In the genomic region with DNA sequence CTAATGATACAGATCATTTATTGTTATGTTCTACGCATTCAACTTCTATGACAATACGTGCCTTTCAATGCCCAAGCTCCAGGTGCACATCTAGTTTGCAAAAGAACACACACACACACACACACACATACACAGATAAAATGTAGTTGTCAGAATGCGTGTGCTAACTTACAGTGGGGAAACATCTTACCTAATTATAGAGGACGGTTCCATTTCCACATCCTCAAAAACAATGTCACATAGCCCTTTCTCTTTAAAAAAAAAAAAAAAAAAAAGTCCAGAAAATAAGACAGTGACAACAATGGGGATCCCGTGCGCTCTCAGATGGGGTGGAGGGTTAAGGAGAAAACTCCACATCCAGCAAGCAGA, we compare ENCODE assay signal across 8 mouse cellular contexts. TPM values are rescaled to one million over a fixed set of nuclear protein-coding genes. Genes with fewer than 3 reads are reported as not detected.
DNase-seq lines count a peak whose midpoint lies in the region; ATAC-seq and TF ChIP-seq lines count a peak whose summit lies in the region.

No protein-coding gene starts in this region.

- H3K36me3 ChIP-seq in lung, embryonic 14.5 days (ENCODE audit: insufficient read depth), result no peaks in the 10 kb centered on the region
- H3K36me3 ChIP-seq in embryonic facial prominence, embryonic 14.5 days (ENCODE audit: control insufficient read depth, insufficient read depth, low read length), result 0 out of 2 replicates have a peak, but pooled peaks cover 4% of the 10 kb centered on the region
- H3K36me3 ChIP-seq in limb, embryonic 13.5 days, result no peaks in the 10 kb centered on the region

- H3K4me3 ChIP-seq in lung, embryonic 14.5 days (ENCODE audit: low read depth, low read length), result peak overlapping the region; percentile 82
- H3K4me3 ChIP-seq in embryonic facial prominence, embryonic 14.5 days (ENCODE audit: low read depth, low read length), result peak overlapping the region; percentile 95
- H3K4me3 ChIP-seq in limb, embryonic 13.5 days, result peak overlapping the region; percentile 88
- peak overlapping the region; percentile 93 for H3K4me3 ChIP-seq in olfactory bulb, adult 2 months (ENCODE audit: insufficient read depth, low read depth, low read length)

- H3K4me2 ChIP-seq in lung, embryonic 14.5 days, result peak overlapping the region; percentile 85
- peak overlapping the region; percentile 79 for H3K4me2 ChIP-seq in embryonic facial prominence, embryonic 14.5 days (ENCODE audit: low read depth, low read length)
- H3K4me2 ChIP-seq in limb, embryonic 13.5 days (replicated peaks), result peak overlapping the region; percentile 71

- H3K9ac ChIP-seq in lung, embryonic 14.5 days, result peak overlapping the region; percentile 95
- H3K9ac ChIP-seq in embryonic facial prominence, embryonic 14.5 days (ENCODE audit: low read depth, low read length), result peak overlapping the region; percentile 98
- H3K9ac ChIP-seq in limb, embryonic 13.5 days, result peak overlapping the region; percentile 97

- H3K9me3 ChIP-seq in lung, embryonic 14.5 days (ENCODE audit: low read depth, low read length), result no peaks in the 10 kb centered on the region
- no peaks in the 10 kb centered on the region for H3K9me3 ChIP-seq in embryonic facial prominence, embryonic 14.5 days (ENCODE audit: control insufficient read depth, low read length)
- no peaks in the 10 kb centered on the region for H3K9me3 ChIP-seq in limb, embryonic 13.5 days

- no peak for ATAC-seq in lung, embryonic 14.5 days (ENCODE audit: insufficient read depth)
- ATAC-seq in embryonic facial prominence, embryonic 14.5 days (ENCODE audit: low read depth), result no peak
- ATAC-seq in limb, embryonic 13.5 days (ENCODE audit: low FRiP score, low read depth), result no peak
- no peak for ATAC-seq in activated CD4-positive, CD25-positive, alpha-beta regulatory T cell, adult 4 months

- WGBS in lung, embryonic 14.5 days, result 2% methylated on average over 6 of the region's 6 CpGs
- 3% methylated on average over 6 of the region's 6 CpGs for WGBS in embryonic facial prominence, embryonic 14.5 days
- 4% methylated on average over 6 of the region's 6 CpGs for WGBS in limb, embryonic 13.5 days
- WGBS in olfactory bulb, adult 2 months, result 0% methylated on average over 6 of the region's 6 CpGs

- TF ChIP-seq POLR2A in olfactory bulb, adult 2 months (IDR thresholded peaks at IDR 0.05; ENCODE audit: insufficient read depth, low read depth, low read length), result no peak

- H3K4me1 ChIP-seq in lung, embryonic 14.5 days (ENCODE audit: insufficient read depth), result no peaks in the 10 kb centered on the region
- H3K4me1 ChIP-seq in embryonic facial prominence, embryonic 14.5 days (ENCODE audit: control insufficient read depth, insufficient read depth, low read length), result peaks cover 10% of the 10 kb centered on the region
- peaks cover 17% of the 10 kb centered on the region for H3K4me1 ChIP-seq in limb, embryonic 13.5 days
- H3K4me1 ChIP-seq in olfactory bulb, adult 2 months (ENCODE audit: control insufficient read depth, insufficient read depth, low read length), result no peaks in the 10 kb centered on the region

- H3K27ac ChIP-seq in lung, embryonic 14.5 days (ENCODE audit: low read depth), result peak overlapping the region; percentile 98
- peak overlapping the region; percentile 99 for H3K27ac ChIP-seq in embryonic facial prominence, embryonic 14.5 days (replicated peaks; ENCODE audit: low read depth, low read length)
- H3K27ac ChIP-seq in limb, embryonic 13.5 days, result peak overlapping the region; percentile 97
- H3K27ac ChIP-seq in olfactory bulb, adult 2 months (ENCODE audit: insufficient read depth, low read depth, low read length), result peak overlapping the region; percentile 53

- DNase-seq in lung, embryonic 14.5 days, result no peak
- no peak for DNase-seq in lung, postnatal 10 days
- no peak for DNase-seq in embryonic facial prominence, embryonic 14.5 days (ENCODE audit: low spot score)
- no peak for DNase-seq in frontal cortex, postnatal 25 days (ENCODE audit: low spot score in 2 of 2)
- no peak for DNase-seq in right cerebral cortex, postnatal 4 days

- H3K27me3 ChIP-seq in lung, embryonic 14.5 days (ENCODE audit: insufficient read depth, low read length), result no peaks in the 10 kb centered on the region
- H3K27me3 ChIP-seq in embryonic facial prominence, embryonic 14.5 days (replicated peaks; ENCODE audit: control insufficient read depth, insufficient read depth, low read length), result no peaks in the 10 kb centered on the region
- no peaks in the 10 kb centered on the region for H3K27me3 ChIP-seq in limb, embryonic 13.5 days

- no peak for TF ChIP-seq CTCF in lung, embryonic 14.5 days (IDR thresholded peaks at IDR 0.05; ENCODE audit: low read depth)
- TF ChIP-seq CTCF in olfactory bulb, adult 2 months (IDR thresholded peaks at IDR 0.05; ENCODE audit: insufficient read depth, low read depth, low read length), result no peak

RNA-seq across cellular contexts. Expression of a gene that starts 1.2 kb away (rescaled TPM):
- 38.0 and 40.0 TPM in 2 replicates for polyA plus RNA-seq in lung, embryonic 14.5 days (2014; fragmentation: Nextera tagmentation; extraction: Ambion mirVana)
- 42.7 and 45.6 TPM in 2 replicates for polyA plus RNA-seq in embryonic facial prominence, embryonic 14.5 days (2014; fragmentation: Nextera tagmentation; extraction: Ambion mirVana)
- 57.9 and 60.2 TPM in 2 replicates for polyA plus RNA-seq in limb, embryonic 13.5 days (2015; fragmentation: Nextera tagmentation; extraction: Ambion mirVana)
- not detected in 2 replicates for polyA plus RNA-seq in olfactory bulb, adult 2 months (2012; ENCODE audit: insufficient read depth, insufficient read length, low replicate concordance, missing spikeins)
- polyA plus RNA-seq in activated CD4-positive, CD25-positive, alpha-beta regulatory T cell, adult 4 months (2017; shearing (Covaris generic)), result 10 to 100 TPM; 60.3 to 63.4 TPM

RNA-seq across cellular contexts. Expression of a gene that starts 48.1 kb away (rescaled TPM):
- 18.7 and 20.8 TPM in 2 replicates for polyA plus RNA-seq in lung, embryonic 14.5 days (2014; fragmentation: Nextera tagmentation; extraction: Ambion mirVana)
- polyA plus RNA-seq in embryonic facial prominence, embryonic 14.5 days (2014; fragmentation: Nextera tagmentation; extraction: Ambion mirVana), result 24.8 and 25.3 TPM in 2 replicates
- 17.1 and 18.6 TPM in 2 replicates for polyA plus RNA-seq in limb, embryonic 13.5 days (2015; fragmentation: Nextera tagmentation; extraction: Ambion mirVana)
- polyA plus RNA-seq in olfactory bulb, adult 2 months (2012; ENCODE audit: insufficient read depth, insufficient read length, low replicate concordance, missing spikeins), result not detected in 2 replicates
- polyA plus RNA-seq in activated CD4-positive, CD25-positive, alpha-beta regulatory T cell, adult 4 months (2017; shearing (Covaris generic)), result 10 to 100 TPM; 21.7 to 29.4 TPM
